Mouse (Mus musculus): ENCODE results near the gene Kansl3. TPM values are rescaled to one million over a fixed set of nuclear protein-coding genes. Genes with fewer than 3 reads are reported as not detected.
A peak's percentile ranks its signal among the peaks of the same experiment; 100 is the strongest.

The Kansl3 gene
- polyA plus RNA-seq, 1 experiment from 2014 or later, result 16.2 TPM

- no peak overlapping the region for H3K4me2 ChIP-seq (replicated peaks; ENCODE audit: low read depth)
- no peak for TF ChIP-seq EP300 (optimal IDR thresholded peaks at IDR 0.05)
- peak; percentile 84 for TF ChIP-seq CTCF (IDR thresholded peaks at IDR 0.05; ENCODE audit: low read depth)
- no peak overlapping the region for H3K27ac ChIP-seq (replicated peaks)
- no peaks in the 10 kb centered on the region for H3K9me3 ChIP-seq (ENCODE audit: control insufficient read depth, low read length)
- no peak overlapping the region for H3K4me3 ChIP-seq (ENCODE audit: low read depth, low read length)
- no peaks in the 10 kb centered on the region for H3K4me1 ChIP-seq (replicated peaks; ENCODE audit: control insufficient read depth, insufficient read depth)
- no peak overlapping the region for H3K9ac ChIP-seq (ENCODE audit: low read length)
- no peaks in the 10 kb centered on the region for H3K27me3 ChIP-seq (ENCODE audit: control insufficient read depth, insufficient read depth, low read length)
- DNase-seq (ENCODE audit: low spot score) (peak; percentile 66), ATAC-seq (ENCODE audit: low FRiP score, low TSS enrichment) (peak; percentile 70)
- 25% methylated on average over 8 of the region's 8 CpGs for WGBS
- no peaks in the 10 kb centered on the region; the same call in 1 of the 2 replicates for H3K36me3 ChIP-seq (ENCODE audit: control insufficient read depth, insufficient read depth, low read length)
Observed at GRCm38 (mm10) chr1:36323746-36324448, 45.1 kb downstream of the Kansl3 start.

- no peaks in the 10 kb centered on the region for H3K4me1 ChIP-seq (replicated peaks; ENCODE audit: control insufficient read depth, insufficient read depth)
- WGBS, result 56% methylated on average over 9 of the region's 9 CpGs
- H3K4me2 ChIP-seq (replicated peaks; ENCODE audit: low read depth), result no peak overlapping the region
- ATAC-seq (ENCODE audit: low FRiP score, low TSS enrichment), result no peak
- no peak overlapping the region for H3K9ac ChIP-seq (ENCODE audit: low read length)
- H3K27ac ChIP-seq (replicated peaks), result no peak overlapping the region
- TF ChIP-seq CTCF (IDR thresholded peaks at IDR 0.05; ENCODE audit: low read depth) (no peak), EP300 (optimal IDR thresholded peaks at IDR 0.05) (no peak)
- H3K9me3 ChIP-seq (ENCODE audit: control insufficient read depth, low read length), result no peaks in the 10 kb centered on the region
- no peak for DNase-seq (ENCODE audit: low spot score)
- no peak overlapping the region for H3K4me3 ChIP-seq (ENCODE audit: low read depth, low read length)
- no peaks in the 10 kb centered on the region; the same call in 1 of the 2 replicates for H3K36me3 ChIP-seq (ENCODE audit: control insufficient read depth, insufficient read depth, low read length)
- no peaks in the 10 kb centered on the region for H3K27me3 ChIP-seq (ENCODE audit: control insufficient read depth, insufficient read depth, low read length)
Observed at GRCm38 (mm10) chr1:36323076-36323475, 45.9 kb downstream of the Kansl3 start.

GRCm38 (mm10) chr1:36321829-36322573, 47.0 kb downstream of the Kansl3 start:
- no peak overlapping the region for H3K4me2 ChIP-seq (replicated peaks; ENCODE audit: low read depth)
- H3K9me3 ChIP-seq (ENCODE audit: control insufficient read depth, low read length), result no peaks in the 10 kb centered on the region
- TF ChIP-seq CTCF (IDR thresholded peaks at IDR 0.05; ENCODE audit: low read depth) (peak; percentile 65), EP300 (optimal IDR thresholded peaks at IDR 0.05) (no peak)
- H3K36me3 ChIP-seq (ENCODE audit: control insufficient read depth, insufficient read depth, low read length), result no peaks in the 10 kb centered on the region; the same call in 1 of the 2 replicates
- no peak overlapping the region for H3K27ac ChIP-seq (replicated peaks)
- WGBS, result 60% methylated on average over 11 of the region's 11 CpGs
- H3K4me3 ChIP-seq (ENCODE audit: low read depth, low read length), result no peak overlapping the region
- no peak overlapping the region for H3K9ac ChIP-seq (ENCODE audit: low read length)
- DNase-seq (ENCODE audit: low spot score) (peak; percentile 39), ATAC-seq (ENCODE audit: low FRiP score, low TSS enrichment) (peak; percentile 47)
- H3K27me3 ChIP-seq (ENCODE audit: control insufficient read depth, insufficient read depth, low read length), result no peaks in the 10 kb centered on the region
- H3K4me1 ChIP-seq (replicated peaks; ENCODE audit: control insufficient read depth, insufficient read depth), result no peaks in the 10 kb centered on the region

- no peak overlapping the region for H3K9ac ChIP-seq (ENCODE audit: low read length)
- TF ChIP-seq EP300 (optimal IDR thresholded peaks at IDR 0.05) (no peak), CTCF (IDR thresholded peaks at IDR 0.05; ENCODE audit: low read depth) (no peak)
- ATAC-seq (ENCODE audit: low FRiP score, low TSS enrichment) (no peak), DNase-seq (ENCODE audit: low spot score) (no peak)
- H3K4me1 ChIP-seq (replicated peaks; ENCODE audit: control insufficient read depth, insufficient read depth), result no peaks in the 10 kb centered on the region
- no peak overlapping the region for H3K27ac ChIP-seq (replicated peaks)
- 80% methylated on average over 2 of the region's 2 CpGs for WGBS
- no peaks in the 10 kb centered on the region for H3K9me3 ChIP-seq (ENCODE audit: control insufficient read depth, low read length)
- no peaks in the 10 kb centered on the region; the same call in 1 of the 2 replicates for H3K36me3 ChIP-seq (ENCODE audit: control insufficient read depth, insufficient read depth, low read length)
- no peak overlapping the region for H3K4me3 ChIP-seq (ENCODE audit: low read depth, low read length)
- no peaks in the 10 kb centered on the region for H3K27me3 ChIP-seq (ENCODE audit: control insufficient read depth, insufficient read depth, low read length)
- no peak overlapping the region for H3K4me2 ChIP-seq (replicated peaks; ENCODE audit: low read depth)
Observed at GRCm38 (mm10) chr1:36321164-36321563, 47.8 kb downstream of the Kansl3 start.

- no peak overlapping the region for H3K27ac ChIP-seq (replicated peaks)
- ATAC-seq (ENCODE audit: low FRiP score, low TSS enrichment) (no peak), DNase-seq (ENCODE audit: low spot score) (no peak)
- TF ChIP-seq CTCF (IDR thresholded peaks at IDR 0.05; ENCODE audit: low read depth) (no peak), EP300 (optimal IDR thresholded peaks at IDR 0.05) (no peak)
- H3K36me3 ChIP-seq (ENCODE audit: control insufficient read depth, insufficient read depth, low read length), result no peaks in the 10 kb centered on the region; the same call in 1 of the 2 replicates
- H3K4me2 ChIP-seq (replicated peaks; ENCODE audit: low read depth), result no peak overlapping the region
- no peaks in the 10 kb centered on the region for H3K9me3 ChIP-seq (ENCODE audit: control insufficient read depth, low read length)
- no peak overlapping the region for H3K9ac ChIP-seq (ENCODE audit: low read length)
- H3K4me3 ChIP-seq (ENCODE audit: low read depth, low read length), result no peak overlapping the region
- no peaks in the 10 kb centered on the region for H3K4me1 ChIP-seq (replicated peaks; ENCODE audit: control insufficient read depth, insufficient read depth)
- H3K27me3 ChIP-seq (ENCODE audit: control insufficient read depth, insufficient read depth, low read length), result no peaks in the 10 kb centered on the region
- WGBS, result 89% methylated on average over 2 of the region's 2 CpGs
Observed at GRCm38 (mm10) chr1:36315776-36316100, 53.2 kb downstream of the Kansl3 start.

Data from stomach, postnatal 0 days (tissue).